Mouse (Mus musculus): ENCODE measurements around the gene Ttll12. TPM values are rescaled to one million over a fixed set of nuclear protein-coding genes. Genes with fewer than 3 reads are reported as not detected.

Gene Ttll12
- total RNA-seq, 2 experiments from 2014 or later = 42.6 to 48.6 TPM

DNA sequence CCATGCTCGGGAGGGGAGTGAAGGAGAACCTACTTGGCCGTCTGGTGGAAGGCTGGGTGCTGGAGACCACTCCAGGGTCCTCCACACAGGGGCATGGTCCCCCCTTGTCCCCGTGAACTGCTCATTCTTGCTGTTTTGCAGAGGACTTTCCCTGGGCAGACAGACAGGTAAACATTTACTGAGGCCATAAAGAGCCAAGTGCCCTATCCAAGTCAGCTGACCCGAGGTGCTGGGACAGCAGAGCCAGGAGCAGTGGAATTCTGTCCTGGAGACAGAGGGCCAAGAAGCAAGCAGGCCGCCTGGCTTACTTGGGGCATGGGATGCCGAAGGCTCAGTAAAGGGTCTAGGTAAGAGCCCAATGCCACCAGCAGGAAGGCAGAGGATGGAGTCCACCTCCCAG lies 64.3 kb downstream of the Ttll12 start:
- no peak for ATAC-seq (replicated peaks; ENCODE audit: low FRiP score, poor library complexity, severe bottlenecking)

DNA sequence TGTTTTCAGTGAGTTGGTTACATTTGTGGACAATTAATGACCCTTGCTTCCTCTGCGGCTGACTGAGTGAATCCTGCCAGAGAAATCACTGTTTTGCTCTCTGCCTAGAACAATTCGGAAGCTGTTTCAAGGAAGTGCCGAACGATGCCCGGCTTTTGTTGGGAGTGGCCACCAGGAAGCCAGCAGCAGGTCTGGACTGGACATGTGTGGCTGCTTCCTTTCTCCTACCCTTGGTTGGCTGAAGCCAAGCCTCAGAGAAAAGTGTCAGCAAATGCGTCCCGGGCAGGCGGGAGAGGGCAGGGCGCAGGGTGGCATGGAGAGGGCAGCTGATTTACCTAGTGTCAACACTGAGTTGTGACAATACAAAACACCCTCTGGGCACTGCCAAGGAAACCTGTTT lies 64.7 kb downstream of the Ttll12 start:
- ATAC-seq (replicated peaks; ENCODE audit: low FRiP score, poor library complexity, severe bottlenecking) = no peak

DNA sequence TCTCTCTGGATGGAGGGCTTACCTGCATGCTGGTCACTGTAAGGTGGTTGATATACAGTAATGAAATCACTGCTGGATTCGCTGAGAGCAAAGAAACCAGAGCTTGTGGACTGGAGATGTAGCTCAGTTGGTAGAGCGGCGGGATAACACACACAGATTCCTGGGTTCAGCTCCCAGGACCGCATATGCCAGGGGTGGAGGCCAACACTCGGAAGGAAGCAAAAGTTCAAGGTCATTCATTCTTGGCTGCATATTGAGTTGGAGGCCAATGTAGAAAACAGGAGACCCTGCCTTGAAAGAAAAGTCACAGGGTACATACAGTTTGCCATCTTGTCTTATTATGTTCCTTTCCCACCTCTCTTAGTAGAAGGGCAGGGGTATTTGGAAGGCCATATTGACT lies 65.2 kb downstream of the Ttll12 start:
- no peak for ATAC-seq (replicated peaks; ENCODE audit: low FRiP score, poor library complexity, severe bottlenecking)

DNA sequence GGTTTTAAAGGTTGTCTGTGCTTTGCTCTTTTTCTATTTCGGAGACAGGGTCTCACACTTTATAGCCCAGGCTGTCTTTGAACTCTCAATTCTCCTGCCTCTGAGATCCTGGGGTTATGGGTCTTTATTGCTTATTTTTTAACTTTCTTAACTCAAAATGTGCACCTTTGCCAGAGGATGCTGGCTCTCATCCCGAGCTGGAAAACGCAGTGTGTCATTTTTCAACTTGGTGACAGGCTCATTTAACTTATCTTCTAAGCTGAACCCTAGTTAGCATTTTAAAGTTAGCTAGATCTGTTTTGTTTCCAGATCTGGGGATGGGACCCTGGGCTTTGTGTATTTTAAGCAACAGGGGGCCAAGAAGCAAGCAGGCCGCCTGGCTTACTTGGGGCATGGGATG lies 66.1 kb downstream of the Ttll12 start:
- ATAC-seq (replicated peaks; ENCODE audit: low FRiP score, poor library complexity, severe bottlenecking) = no peak

DNA sequence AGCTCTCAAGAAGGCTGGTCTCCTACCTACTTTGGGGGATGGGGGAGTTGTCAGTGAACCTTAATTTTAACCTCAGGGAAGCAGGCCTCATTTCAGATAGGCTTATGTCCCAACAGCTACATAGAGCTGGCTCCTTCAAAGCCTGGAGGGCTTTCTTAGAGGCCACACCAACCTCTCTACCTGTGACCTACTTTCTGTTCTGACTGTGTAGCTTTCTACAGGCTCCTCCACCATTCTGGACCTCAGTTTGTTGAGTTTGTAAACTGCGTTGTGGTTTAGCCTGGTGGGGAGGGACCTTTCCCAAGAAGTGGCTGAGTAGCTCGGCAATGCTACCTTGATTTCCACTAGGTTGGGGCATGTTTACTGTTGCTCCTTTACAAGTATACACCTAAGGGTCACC lies 67.2 kb downstream of the Ttll12 start:
- ATAC-seq (replicated peaks; ENCODE audit: low FRiP score, poor library complexity, severe bottlenecking) = no peak

DNA sequence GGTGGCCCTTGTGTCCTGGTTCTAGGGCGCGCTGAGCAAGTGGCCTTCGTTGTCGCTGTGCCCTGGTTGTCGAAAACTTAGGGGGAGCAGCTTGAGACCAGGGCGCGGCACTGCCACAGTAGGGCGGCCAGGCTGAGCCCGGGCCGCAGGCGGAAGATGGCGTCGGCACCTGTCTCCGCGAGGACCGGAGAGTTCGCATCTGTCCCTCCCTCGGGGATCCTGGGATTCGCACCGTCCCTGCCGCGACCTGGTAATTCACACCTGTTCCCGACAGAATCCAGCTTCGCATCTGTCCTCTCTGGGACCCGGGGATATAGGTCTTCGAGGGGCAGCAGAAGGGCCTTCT lies 67.9 kb downstream of the Ttll12 start:
- peak; percentile 61 for ATAC-seq (replicated peaks; ENCODE audit: low FRiP score, poor library complexity, severe bottlenecking)

DNA sequence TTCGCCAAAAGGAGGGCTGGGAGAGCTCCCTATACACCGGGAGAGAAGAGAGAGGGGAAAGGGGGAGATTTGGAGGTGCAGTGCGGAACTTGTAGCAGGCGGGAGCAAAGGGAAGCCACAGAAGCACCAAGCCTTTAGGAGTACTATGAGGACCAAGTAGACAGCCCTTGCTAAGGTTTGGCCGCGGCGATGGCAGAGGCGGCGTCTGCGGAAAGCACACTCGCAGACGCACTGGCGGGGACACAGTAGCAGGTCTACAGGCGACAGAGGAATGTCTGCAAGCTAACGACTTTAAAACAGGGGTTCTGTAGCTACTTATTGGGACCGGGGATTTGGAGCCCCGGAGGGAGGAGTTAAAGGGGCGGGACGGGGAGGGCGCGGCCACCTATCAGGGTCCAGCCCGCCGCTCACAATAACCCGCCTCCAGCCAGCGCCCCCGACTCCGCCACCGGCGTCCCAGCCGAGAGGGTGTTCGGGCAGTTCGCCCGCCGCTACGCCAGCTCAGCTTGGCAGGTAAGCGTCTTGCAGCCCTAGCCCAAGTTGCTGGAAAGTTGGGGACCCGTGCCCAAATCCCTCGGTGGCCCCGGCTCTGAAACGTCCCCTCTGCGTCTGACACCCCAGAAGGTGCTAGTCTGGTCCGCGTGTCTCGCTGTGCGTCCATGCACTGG lies 68.4 kb downstream of the Ttll12 start, which contains the start of gene Bik:
Gene Bik (plus strand): TSS at position 439 of the 668 bp plus-strand sequence.
- ATAC-seq (replicated peaks; ENCODE audit: low FRiP score, poor library complexity, severe bottlenecking) = peak; percentile 73

Other genes with a start within 250 kb of the Ttll12 start
- gene Arfgap3, start 244.9 kb downstream of the Ttll12 start, total RNA-seq (2015; ENCODE audit: low replicate concordance) = 19.3 and 50.5 TPM in 2 replicates
- 43.3 and 60.3 TPM in 2 replicates for gene Arfgap3, start 244.9 kb downstream of the Ttll12 start, total RNA-seq (2017; ENCODE audit: low replicate concordance)
- gene Pacsin2, start 130.6 kb downstream of the Ttll12 start, total RNA-seq (2015; ENCODE audit: low replicate concordance) = 80.0 and 81.7 TPM in 2 replicates
- 145 and 184 TPM in 2 replicates for gene Pacsin2, start 130.6 kb downstream of the Ttll12 start, total RNA-seq (2017; ENCODE audit: low replicate concordance)
- 4.3 and 7.1 TPM in 2 replicates for gene Ttll1, start 84.3 kb downstream of the Ttll12 start, total RNA-seq (2015; ENCODE audit: low replicate concordance)
- 0.45 and 2.8 TPM in 2 replicates for gene Ttll1, start 84.3 kb downstream of the Ttll12 start, total RNA-seq (2017; ENCODE audit: low replicate concordance)
- 2.2 TPM in 1 of 2 replicates, not detected in the other for gene Bik, start 68.3 kb downstream of the Ttll12 start, total RNA-seq (2015; ENCODE audit: low replicate concordance)
- 3.7 TPM in 1 of 2 replicates, not detected in the other for gene Bik, start 68.3 kb downstream of the Ttll12 start, total RNA-seq (2017; ENCODE audit: low replicate concordance)
- gene Tspo, start 31.6 kb downstream of the Ttll12 start, total RNA-seq (2015; ENCODE audit: low replicate concordance) = 133 TPM in 2 replicates
- gene Tspo, start 31.6 kb downstream of the Ttll12 start, total RNA-seq (2017; ENCODE audit: low replicate concordance) = 92.7 and 104 TPM in 2 replicates
- 3.4 and 7.9 TPM in 2 replicates for gene Mcat, start 31.4 kb downstream of the Ttll12 start, total RNA-seq (2015; ENCODE audit: low replicate concordance)
- gene Mcat, start 31.4 kb downstream of the Ttll12 start, total RNA-seq (2017; ENCODE audit: low replicate concordance) = 2.8 and 13.2 TPM in 2 replicates
- not detected in 2 replicates for gene Scube1, start 129.9 kb upstream of the Ttll12 start, total RNA-seq (2015; ENCODE audit: low replicate concordance)
- not detected in 2 replicates for gene Scube1, start 129.9 kb upstream of the Ttll12 start, total RNA-seq (2017; ENCODE audit: low replicate concordance)
- not detected in 2 replicates for gene Mpped1, start 184.3 kb upstream of the Ttll12 start, total RNA-seq (2015; ENCODE audit: low replicate concordance)
- gene Mpped1, start 184.3 kb upstream of the Ttll12 start, total RNA-seq (2017; ENCODE audit: low replicate concordance) = not detected in 2 replicates